Mouse (Mus musculus) forebrain, postnatal 0 days (tissue): ENCODE measurements at regions not wholly inside any gene's neighbourhood (a gene's known extent, or its start where the extent isn't known, plus 50 kb on each side); places are given as distances from the start of the nearest gene placed in this dataset.

Experiments
- ATAC-seq: fragments of 200-750 bp; cut with Nextera tagmentation; 2 replicates; pipeline ENCODE4 v1.8.0; 2017; ENCODE audit warnings: mild to moderate bottlenecking, moderate library complexity
- DNase-seq: peaks from one replicate; pipeline ENCODE4 v3.0.0-alpha.2; 2015
- H3K27ac ChIP-seq: fragments of 300-500 bp; sonication (generic); 2 replicates; pipeline ENCODE4 v1.5.1; 2014; ENCODE audit warnings: low read depth, mild to moderate bottlenecking, antibody characterized with exemption, low read length, moderate library complexity, mixed read lengths
- H3K27me3 ChIP-seq: fragments of 300-500 bp; sonication (generic); 2 replicates; pipeline ENCODE4 v1.6.1; 2014; ENCODE audit warnings: mild to moderate bottlenecking, low read length, mixed read lengths; ENCODE audit not compliant: insufficient read depth
- H3K36me3 ChIP-seq: fragments of 300-500 bp; sonication (generic); 2 replicates; pipeline ENCODE4 v1.6.1; 2014; ENCODE audit warnings: mild to moderate bottlenecking, moderate library complexity; ENCODE audit not compliant: insufficient read depth
- H3K4me1 ChIP-seq: fragments of 300-500 bp; sonication (generic); 2 replicates; pipeline ENCODE4 v1.6.1; 2014; ENCODE audit warnings: antibody characterized with exemption; ENCODE audit not compliant: insufficient read depth
- H3K4me2 ChIP-seq: fragments of 300-500 bp; sonication (generic); 2 replicates; pipeline ENCODE4 v1.6.1; 2014; ENCODE audit warnings: low read depth, mild to moderate bottlenecking, moderate library complexity
- H3K4me3 ChIP-seq: fragments of 300-500 bp; sonication (generic); 2 replicates; pipeline ENCODE4 v1.5.1; 2014; ENCODE audit warnings: low read depth, low read length, mixed read lengths
- H3K9ac ChIP-seq: fragments of 300-500 bp; sonication (generic); 2 replicates; pipeline ENCODE4 v1.6.1; 2014; ENCODE audit warnings: mild to moderate bottlenecking
- H3K9me3 ChIP-seq: fragments of 300-500 bp; sonication (generic); 2 replicates; pipeline ENCODE4 v1.6.1; 2016; ENCODE audit warnings: low read length
- CTCF ChIP-seq: sonication (generic); IDR thresholded peaks from 2 replicates; pipeline ENCODE4 v1.5.1; 2016; ENCODE audit warnings: antibody characterized with exemption, control low read depth, low read depth
- WGBS: fragments of 180-500 bp; shearing (Covaris S2); extraction: QIAGEN DNeasy Blood & Tissue Kit; methylation state at CpG from one replicate; pipeline ENCODE4 v1.1.7; 2014; 5-methylcytosine and 5-hydroxymethylcytosine counted together

- TF ChIP-seq CTCF: no peak
- no peak for ATAC-seq
- Histone ChIP-seq H3K9me3 (no peaks in the 10 kb centered on the region), H3K4me1 (no peaks in the 10 kb centered on the region), H3K9ac (no peak overlapping the region), H3K4me2 (no peak overlapping the region), H3K27ac (no peak overlapping the region), H3K27me3 (no peaks in the 10 kb centered on the region), H3K36me3 (no peaks in the 10 kb centered on the region), H3K4me3 (no peak overlapping the region)
- DNase-seq: no peak
- WGBS: 80% methylated on average over 6 of the region's 6 CpGs
Measured at GRCm38 (mm10) chr11:18372813-18373332, 419.2 kb upstream of the Etaa1 start.

- no peak overlapping the region for H3K27ac ChIP-seq
- no peaks in the 10 kb centered on the region for H3K27me3 ChIP-seq
- H3K36me3 ChIP-seq: no peaks in the 10 kb centered on the region
- WGBS: 6% methylated on average over 3 of the region's 3 CpGs
- H3K4me2 ChIP-seq: no peak overlapping the region
- no peak overlapping the region for H3K4me3 ChIP-seq
- no peaks in the 10 kb centered on the region for H3K9me3 ChIP-seq
- H3K4me1 ChIP-seq: no peaks in the 10 kb centered on the region
- H3K9ac ChIP-seq: no peak overlapping the region
- no peak for DNase-seq
- no peak for TF ChIP-seq CTCF
- ATAC-seq: no peak
Measured at GRCm38 (mm10) chr11:18371304-18371703, 417.6 kb upstream of the Etaa1 start.

- no peaks in the 10 kb centered on the region for H3K27me3 ChIP-seq
Measured at GRCm38 (mm10) chr11:18370861-18371260, 417.2 kb upstream of the Etaa1 start.

GRCm38 (mm10) chr11:18354866-18355265, 401.2 kb upstream of the Etaa1 start:
- peak; percentile 5 for DNase-seq
- no peak overlapping the region for H3K9ac ChIP-seq
- no peak overlapping the region for H3K4me3 ChIP-seq
- no peaks in the 10 kb centered on the region for H3K9me3 ChIP-seq
- no peak overlapping the region for H3K4me2 ChIP-seq
- H3K36me3 ChIP-seq: no peaks in the 10 kb centered on the region
- no peaks in the 10 kb centered on the region for H3K27me3 ChIP-seq
- WGBS: 61% methylated on average over 3 of the region's 3 CpGs
- no peak for TF ChIP-seq CTCF
- no peaks in the 10 kb centered on the region for H3K4me1 ChIP-seq
- no peak overlapping the region for H3K27ac ChIP-seq
- ATAC-seq: no peak

More at GRCm38 (mm10) chr11:18370861-18371260, 417.2 kb upstream of the Etaa1 start:
- no peak overlapping the region for H3K27ac ChIP-seq
- H3K9me3 ChIP-seq: no peaks in the 10 kb centered on the region
- H3K4me2 ChIP-seq: no peak overlapping the region
- H3K4me1 ChIP-seq: no peaks in the 10 kb centered on the region
- no peak for TF ChIP-seq CTCF
- DNase-seq (no peak), ATAC-seq (no peak)
- H3K9ac ChIP-seq: no peak overlapping the region
- WGBS: 14% methylated on average over 3 of the region's 3 CpGs
- no peaks in the 10 kb centered on the region for H3K36me3 ChIP-seq
- no peak overlapping the region for H3K4me3 ChIP-seq

GRCm38 (mm10) chr11:18354156-18354555, 400.5 kb upstream of the Etaa1 start:
- H3K27ac ChIP-seq: no peak overlapping the region
- no peaks in the 10 kb centered on the region for H3K27me3 ChIP-seq
- no peak overlapping the region for H3K4me2 ChIP-seq
- H3K36me3 ChIP-seq: no peaks in the 10 kb centered on the region
- no peaks in the 10 kb centered on the region for H3K9me3 ChIP-seq
- TF ChIP-seq CTCF: no peak
- no peaks in the 10 kb centered on the region for H3K4me1 ChIP-seq
- H3K9ac ChIP-seq: no peak overlapping the region
- WGBS: 67% methylated on average over 4 of the region's 4 CpGs
- H3K4me3 ChIP-seq: no peak overlapping the region
- DNase-seq (no peak), ATAC-seq (no peak)

GRCm38 (mm10) chr11:18347841-18348240, 394.2 kb upstream of the Etaa1 start:
- no peaks in the 10 kb centered on the region for H3K9me3 ChIP-seq
- TF ChIP-seq CTCF: no peak
- WGBS: 55% methylated on average over 3 of the region's 3 CpGs
- no peak overlapping the region for H3K4me2 ChIP-seq
- no peak overlapping the region for H3K9ac ChIP-seq
- no peaks in the 10 kb centered on the region for H3K27me3 ChIP-seq
- H3K4me3 ChIP-seq: no peak overlapping the region
- DNase-seq: no peak
- ATAC-seq: no peak
- no peaks in the 10 kb centered on the region for H3K4me1 ChIP-seq
- no peaks in the 10 kb centered on the region for H3K36me3 ChIP-seq
- H3K27ac ChIP-seq: no peak overlapping the region

GRCm38 (mm10) chr11:18313510-18314301, 360.0 kb upstream of the Etaa1 start:
- TF ChIP-seq CTCF: no peak
- DNase-seq (peak; percentile 13), ATAC-seq (peak; percentile 67)
- Histone ChIP-seq H3K27me3 (no peaks in the 10 kb centered on the region), H3K27ac (no peak overlapping the region), H3K9ac (no peak overlapping the region), H3K36me3 (no peaks in the 10 kb centered on the region), H3K4me3 (no peak overlapping the region), H3K4me2 (no peak overlapping the region), H3K4me1 (no peaks in the 10 kb centered on the region), H3K9me3 (no peaks in the 10 kb centered on the region)
- 43% methylated on average over 8 of the region's 8 CpGs for WGBS
